Mouse (Mus musculus) embryonic facial prominence, embryonic 13.5 days (tissue): ENCODE data around the gene Apln. TPM values are rescaled to one million over a fixed set of nuclear protein-coding genes. Genes with fewer than 3 reads are reported as not detected.
A peak's percentile ranks its signal among the peaks of the same experiment; 100 is the strongest.

ENCODE experiments used
- ATAC-seq: fragments of 200-750 bp; cut with Nextera tagmentation; 2 replicates; pipeline ENCODE4 v1.8.0; 2017; ENCODE audit warnings: low read depth; ENCODE audit not compliant: insufficient number of reproducible peaks, insufficient read depth, low FRiP score, low TSS enrichment
- H3K27ac ChIP-seq: fragments of 300-500 bp; sonication (generic); 2 replicates; pipeline ENCODE4 v1.5.1; 2015; ENCODE audit warnings: moderate library complexity, mild to moderate bottlenecking, inconsistent platforms
- H3K27me3 ChIP-seq: fragments of 300-500 bp; sonication (generic); 2 replicates; pipeline ENCODE4 v1.6.1; 2015; ENCODE audit warnings: mild to moderate bottlenecking, inconsistent platforms
- H3K36me3 ChIP-seq: fragments of 300-500 bp; sonication (generic); 2 replicates; pipeline ENCODE4 v1.6.1; 2015; ENCODE audit warnings: mild to moderate bottlenecking, inconsistent platforms
- H3K4me1 ChIP-seq: fragments of 300-500 bp; sonication (generic); 2 replicates; pipeline ENCODE4 v1.6.1; 2015; ENCODE audit warnings: inconsistent platforms
- H3K4me2 ChIP-seq: fragments of 300-500 bp; sonication (generic); 2 replicates; pipeline ENCODE4 v1.6.1; 2015; ENCODE audit warnings: moderate library complexity, mild to moderate bottlenecking, inconsistent platforms
- H3K4me3 ChIP-seq: fragments of 300-500 bp; sonication (generic); 2 replicates; pipeline ENCODE4 v1.5.1; 2015; ENCODE audit warnings: mild to moderate bottlenecking, inconsistent platforms
- H3K9ac ChIP-seq: fragments of 300-500 bp; sonication (generic); 2 replicates; pipeline ENCODE4 v1.6.1; 2015; ENCODE audit warnings: mild to moderate bottlenecking, inconsistent platforms
- H3K9me3 ChIP-seq: fragments of 300-500 bp; sonication (generic); 2 replicates; pipeline ENCODE4 v1.6.1; 2016; ENCODE audit warnings: inconsistent platforms
- WGBS: fragments of 180-500 bp; shearing (Covaris S2); methylation state at CpG from one replicate; pipeline ENCODE4 v1.1.7; 2015; ENCODE audit warnings: mixed read lengths; 5-methylcytosine and 5-hydroxymethylcytosine counted together
- polyA plus RNA-seq: library from polyadenylated mRNA; unstranded; fragments of >200 nt; fragmentation: Nextera tagmentation; extraction: Ambion mirVana; gene quantifications from 2 replicates; pipeline ENCODE4 v1.2.1, GENCODE M21; 2015

Apln gene
- polyA plus RNA-seq, 1 experiment from 2014 or later: 9.7 TPM

GRCm38 (mm10) chrX:48046315-48046714 lies 11.7 kb upstream of the Apln start:
- H3K4me3 ChIP-seq: no peak overlapping the region
- no peaks in the 10 kb centered on the region for H3K4me1 ChIP-seq
- no peak overlapping the region for H3K9ac ChIP-seq
- no peaks in the 10 kb centered on the region for H3K9me3 ChIP-seq
- H3K36me3 ChIP-seq: no peaks in the 10 kb centered on the region
- 80% methylated on average over 2 of the region's 2 CpGs for WGBS
- no peak overlapping the region for H3K4me2 ChIP-seq
- no peak for ATAC-seq
- no peaks in the 10 kb centered on the region; the same call in 1 of the 2 replicates for H3K27me3 ChIP-seq
- H3K27ac ChIP-seq: no peak overlapping the region

GRCm38 (mm10) chrX:48044261-48044660 lies 9.6 kb upstream of the Apln start:
- Histone ChIP-seq H3K9me3 (no peaks in the 10 kb centered on the region), H3K27me3 (no peaks in the 10 kb centered on the region), H3K36me3 (no peaks in the 10 kb centered on the region), H3K4me3 (no peak overlapping the region), H3K27ac (no peak overlapping the region), H3K4me1 (no peaks in the 10 kb centered on the region), H3K9ac (no peak overlapping the region), H3K4me2 (no peak overlapping the region)
- no peak for ATAC-seq
- WGBS: 81% methylated on average over 1 of the region's 1 CpGs

- H3K4me3 ChIP-seq: no peak overlapping the region
- H3K27me3 ChIP-seq: no peaks in the 10 kb centered on the region
- no peaks in the 10 kb centered on the region for H3K36me3 ChIP-seq
- H3K4me2 ChIP-seq: no peak overlapping the region
- 65% methylated on average over 4 of the region's 4 CpGs for WGBS
- H3K27ac ChIP-seq: no peak overlapping the region
- no peak for ATAC-seq
- H3K9me3 ChIP-seq: no peaks in the 10 kb centered on the region
- no peaks in the 10 kb centered on the region for H3K4me1 ChIP-seq
- no peak overlapping the region for H3K9ac ChIP-seq
Measured at GRCm38 (mm10) chrX:48042748-48043147, 8.1 kb upstream of the Apln start.

- 0 out of 2 replicates have a peak, but pooled peaks cover 3% of the 10 kb centered on the region for H3K27me3 ChIP-seq
- no peak overlapping the region for H3K27ac ChIP-seq
- H3K4me3 ChIP-seq: no peak overlapping the region
- H3K36me3 ChIP-seq: no peaks in the 10 kb centered on the region
- H3K9ac ChIP-seq: no peak overlapping the region
- H3K4me1 ChIP-seq: no peaks in the 10 kb centered on the region
- no peak overlapping the region for H3K4me2 ChIP-seq
- 67% methylated on average over 3 of the region's 3 CpGs for WGBS
- no peak for ATAC-seq
- no peaks in the 10 kb centered on the region for H3K9me3 ChIP-seq
Measured at GRCm38 (mm10) chrX:48040379-48040778, 5.7 kb upstream of the Apln start.

- Histone ChIP-seq H3K27ac (no peak overlapping the region), H3K36me3 (no peaks in the 10 kb centered on the region), H3K4me2 (peak overlapping the region; percentile 74), H3K9ac (peak overlapping the region; percentile 72), H3K27me3 (peaks cover 23% of the 10 kb centered on the region), H3K4me1 (no peaks in the 10 kb centered on the region), H3K9me3 (no peaks in the 10 kb centered on the region), H3K4me3 (peak overlapping the region; percentile 51)
- no peak for ATAC-seq
- WGBS: 35% methylated on average over 11 of the region's 11 CpGs
Measured at GRCm38 (mm10) chrX:48033766-48034143, 898 bp downstream of the Apln start.

GRCm38 (mm10) chrX:48033024-48033423 lies 1.6 kb downstream of the Apln start:
- WGBS: 74% methylated on average over 3 of the region's 3 CpGs
- ATAC-seq: no peak
- no peaks in the 10 kb centered on the region for H3K9me3 ChIP-seq

GRCm38 (mm10) chrX:48031866-48032265 lies 2.8 kb downstream of the Apln start:
- Histone ChIP-seq H3K36me3 (no peaks in the 10 kb centered on the region), H3K27me3 (peaks cover 23% of the 10 kb centered on the region), H3K4me3 (no peak overlapping the region), H3K9ac (no peak overlapping the region), H3K27ac (no peak overlapping the region), H3K9me3 (no peaks in the 10 kb centered on the region), H3K4me1 (no peaks in the 10 kb centered on the region), H3K4me2 (no peak overlapping the region)
- whole genome bisulfite sequencing: 74% methylated on average over 5 of the region's 5 CpGs
- ATAC-seq: no peak

More at GRCm38 (mm10) chrX:48033024-48033423, 1.6 kb downstream of the Apln start:
- Histone ChIP-seq H3K9ac (0 out of 2 replicates have a peak overlapping the region, but pooled peaks have one; percentile 3), H3K27me3 (peaks cover 23% of the 10 kb centered on the region), H3K4me1 (no peaks in the 10 kb centered on the region), H3K27ac (no peak overlapping the region), H3K4me3 (peak overlapping the region; percentile 51), H3K36me3 (no peaks in the 10 kb centered on the region), H3K4me2 (peak overlapping the region; percentile 74)

GRCm38 (mm10) chrX:48030593-48030992 lies 4.1 kb downstream of the Apln start:
- ATAC-seq: no peak
- Histone ChIP-seq H3K27ac (no peak overlapping the region), H3K4me3 (no peak overlapping the region), H3K4me1 (no peaks in the 10 kb centered on the region), H3K9me3 (no peaks in the 10 kb centered on the region), H3K36me3 (no peaks in the 10 kb centered on the region), H3K27me3 (peaks cover 22% of the 10 kb centered on the region), H3K4me2 (no peak overlapping the region), H3K9ac (no peak overlapping the region)
- 77% methylated on average over 3 of the region's 3 CpGs for WGBS

- no peaks in the 10 kb centered on the region for H3K9me3 ChIP-seq
- no peak for ATAC-seq
- H3K27ac ChIP-seq: no peak overlapping the region
- peaks cover 18% of the 10 kb centered on the region for H3K27me3 ChIP-seq
- H3K4me1 ChIP-seq: no peaks in the 10 kb centered on the region
- no peak overlapping the region for H3K9ac ChIP-seq
- no peaks in the 10 kb centered on the region for H3K36me3 ChIP-seq
- no peak overlapping the region for H3K4me2 ChIP-seq
- no peak overlapping the region for H3K4me3 ChIP-seq
- WGBS: 46% methylated on average over 1 of the region's 1 CpGs
Measured at GRCm38 (mm10) chrX:48022811-48023210, 11.8 kb downstream of the Apln start.

GRCm38 (mm10) chrX:48019940-48020339 lies 14.7 kb downstream of the Apln start:
- no peak overlapping the region for H3K27ac ChIP-seq
- no peak overlapping the region for H3K9ac ChIP-seq
- 18% methylated on average over 5 of the region's 5 CpGs for WGBS
- no peak overlapping the region for H3K4me2 ChIP-seq
- H3K27me3 ChIP-seq: peaks cover 18% of the 10 kb centered on the region
- ATAC-seq: no peak
- no peaks in the 10 kb centered on the region for H3K36me3 ChIP-seq
- no peaks in the 10 kb centered on the region for H3K4me1 ChIP-seq
- H3K9me3 ChIP-seq: no peaks in the 10 kb centered on the region
- H3K4me3 ChIP-seq: no peak overlapping the region

GRCm38 (mm10) chrX:48019359-48019758 lies 15.3 kb downstream of the Apln start:
- H3K9ac ChIP-seq: no peak overlapping the region
- H3K4me1 ChIP-seq: no peaks in the 10 kb centered on the region
- no peak overlapping the region for H3K4me2 ChIP-seq
- no peak overlapping the region for H3K4me3 ChIP-seq
- no peak for ATAC-seq
- H3K27ac ChIP-seq: no peak overlapping the region
- no peaks in the 10 kb centered on the region for H3K36me3 ChIP-seq
- 49% methylated on average over 15 of the region's 15 CpGs for WGBS
- no peaks in the 10 kb centered on the region for H3K9me3 ChIP-seq
- H3K27me3 ChIP-seq: peaks cover 18% of the 10 kb centered on the region

- no peaks in the 10 kb centered on the region for H3K4me1 ChIP-seq
Measured at GRCm38 (mm10) chrX:48016906-48017601, 17.6 kb downstream of the Apln start.

More at GRCm38 (mm10) chrX:48016906-48017601, 17.6 kb downstream of the Apln start:
- H3K4me2 ChIP-seq: no peak overlapping the region
- no peak overlapping the region for H3K9ac ChIP-seq
- no peak overlapping the region for H3K27ac ChIP-seq
- WGBS: 59% methylated on average over 7 of the region's 7 CpGs
- no peaks in the 10 kb centered on the region for H3K36me3 ChIP-seq
- H3K27me3 ChIP-seq: peaks cover 18% of the 10 kb centered on the region
- H3K9me3 ChIP-seq: no peaks in the 10 kb centered on the region
- ATAC-seq: no peak
- no peak overlapping the region for H3K4me3 ChIP-seq
